Mouse (Mus musculus) limb, embryonic 15.5 days (tissue): ENCODE results near the gene Irak1. TPM values are rescaled to one million over a fixed set of nuclear protein-coding genes. Genes with fewer than 3 reads are reported as not detected.

Source experiments
- microRNA counts: library from miRNA; unstranded; fragments of <30 nt; microRNA quantifications from one replicate; lab custom pipeline; 2016
- microRNA-seq: library from miRNA; unstranded; fragments of <30 nt; microRNA quantifications from one replicate; pipeline ENCODE4, GENCODE M21; 2016
- polyA plus RNA-seq: library from polyadenylated mRNA; unstranded; fragments of >200 nt; fragmentation: Nextera tagmentation; extraction: Ambion mirVana; gene quantifications from 2 replicates; pipeline ENCODE4 v1.2.1, GENCODE M21; 2015

The Irak1 gene
- polyA plus RNA-seq, 1 experiment from 2014 or later, result 58.6 TPM

MicroRNA genes within 50 kb of the gene (microRNA counts, 519-probe panel; counts per million panel counts)
- not detected for microRNA mmu-miR-718 (lab: Ali Mortazavi, UCI)

Small RNAs within 50 kb of the gene (microRNA-seq; reads per million reads assigned to microRNA genes)
- 1.0 reads per million for gene Mir5132
- gene Mir718, result not detected

Other genes starting within 250 kb of the Irak1 start
- gene Srpk3, start 249.5 kb downstream of the Irak1 start, polyA plus RNA-seq, result 22.9 and 66.2 TPM in 2 replicates
- gene Idh3g, start 237.0 kb downstream of the Irak1 start, polyA plus RNA-seq, result 190 and 200 TPM in 2 replicates
- 223 and 229 TPM in 2 replicates for gene Ssr4, start 236.9 kb downstream of the Irak1 start, polyA plus RNA-seq
- 0.51 and 1.0 TPM in 2 replicates for gene Pdzd4, start 198.9 kb downstream of the Irak1 start, polyA plus RNA-seq
- 0.24 and 0.26 TPM in 2 replicates for gene Avpr2, start 131.8 kb downstream of the Irak1 start, polyA plus RNA-seq
- 3.9 and 4.0 TPM in 2 replicates for gene L1cam, start 127.8 kb downstream of the Irak1 start, polyA plus RNA-seq
- gene Arhgap4, start 102.0 kb downstream of the Irak1 start, polyA plus RNA-seq, result 3.3 and 3.6 TPM in 2 replicates
- gene Naa10, start 102.0 kb downstream of the Irak1 start, polyA plus RNA-seq, result 111 and 114 TPM in 2 replicates
- 38.2 and 38.8 TPM in 2 replicates for gene Renbp, start 93.1 kb downstream of the Irak1 start, polyA plus RNA-seq
- 40.2 and 44.7 TPM in 2 replicates for gene Hcfc1, start 57.6 kb downstream of the Irak1 start, polyA plus RNA-seq
- gene Opn1mw, start 103.5 kb upstream of the Irak1 start, polyA plus RNA-seq, result not detected in 2 replicates
- 10.6 and 12.1 TPM in 2 replicates for gene Mecp2, start 111.4 kb upstream of the Irak1 start, polyA plus RNA-seq
- gene Tex28, start 143.9 kb upstream of the Irak1 start, polyA plus RNA-seq, result not detected in 2 replicates
- 0.08 TPM in 1 of 2 replicates, not detected in the other for gene Tktl1, start 153.3 kb upstream of the Irak1 start, polyA plus RNA-seq
- gene Flna, start 225.9 kb upstream of the Irak1 start, polyA plus RNA-seq, result 228 and 248 TPM in 2 replicates
- gene Emd, start 230.8 kb upstream of the Irak1 start, polyA plus RNA-seq, result 24.8 and 29.0 TPM in 2 replicates
- gene Rpl10, start 246.9 kb upstream of the Irak1 start, polyA plus RNA-seq, result 675 and 811 TPM in 2 replicates